ENCODE assay signal across 28 mouse cellular contexts in the genomic region with DNA sequence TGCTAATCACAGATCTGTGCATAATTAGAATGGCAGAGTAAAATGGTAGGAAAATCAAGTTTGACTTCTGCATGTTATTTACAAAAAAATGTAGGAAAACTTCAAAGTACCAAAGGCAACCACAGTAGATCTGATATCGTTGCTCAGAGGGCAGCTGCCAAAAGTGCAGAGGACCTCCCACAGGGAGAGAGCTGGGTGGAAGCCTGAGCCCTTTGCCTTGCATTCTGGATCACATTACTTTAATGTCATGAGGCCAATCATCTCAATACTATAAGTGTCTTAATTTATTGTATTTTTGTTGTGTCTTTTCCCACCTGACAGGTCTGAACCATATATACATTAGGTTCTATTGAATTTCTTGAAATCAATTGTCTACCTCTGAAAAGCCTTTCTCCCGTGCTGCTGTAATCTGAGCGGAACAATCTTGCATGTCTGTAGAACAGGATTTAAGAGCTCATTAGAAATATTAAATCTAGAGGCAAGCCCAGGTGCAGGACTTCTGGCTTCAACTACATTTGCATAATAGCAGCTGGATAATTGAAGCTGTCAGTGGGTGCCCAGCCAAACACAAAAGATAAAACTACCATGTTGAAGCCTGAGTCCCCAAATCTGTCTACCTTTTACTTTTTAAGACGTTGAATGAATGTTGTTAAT.
DNase-seq lines count a peak whose midpoint lies in the region; ATAC-seq lines count a peak whose summit lies in the region.
"Had no signal": no experiment of that assay in that cellular context is flagged by ENCODE, and none has a peak within 500 bp of the region (broad histone marks: within the 10 kb centered on the region; RNA-seq: fewer than 3 reads in every experiment).

No protein-coding gene starts in this region.

- no peaks in the 10 kb centered on the region for H3K4me1 ChIP-seq in embryonic facial prominence, embryonic 11.5 days (ENCODE audit: control insufficient read depth, insufficient read depth, low read length)
- no peaks in the 10 kb centered on the region for H3K4me1 ChIP-seq in embryonic facial prominence, embryonic 10.5 days
- no peaks in the 10 kb centered on the region for H3K4me1 ChIP-seq in kidney, embryonic 16.5 days (ENCODE audit: insufficient read depth, low read length)
- H3K4me1 ChIP-seq in embryonic facial prominence, embryonic 14.5 days (ENCODE audit: control insufficient read depth, insufficient read depth, low read length): no peaks in the 10 kb centered on the region
- no peaks in the 10 kb centered on the region for H3K4me1 ChIP-seq in forebrain, embryonic 16.5 days (replicated peaks; ENCODE audit: control insufficient read depth, insufficient read depth, low read length)
- H3K4me1 ChIP-seq: embryonic facial prominence, embryonic 13.5 days; forebrain, embryonic 10.5 days; heart, embryonic 15.5 days; hindbrain, embryonic 10.5 days; hindbrain, embryonic 13.5 days; intestine, embryonic 15.5 days had no signal

- H3K36me3 ChIP-seq in embryonic facial prominence, embryonic 11.5 days (replicated peaks; ENCODE audit: control insufficient read depth, insufficient read depth, low read depth, low read length): no peaks in the 10 kb centered on the region
- no peaks in the 10 kb centered on the region for H3K36me3 ChIP-seq in embryonic facial prominence, embryonic 10.5 days (replicated peaks)
- H3K36me3 ChIP-seq in kidney, embryonic 16.5 days (ENCODE audit: insufficient read depth, low read length): no peaks in the 10 kb centered on the region
- no peaks in the 10 kb centered on the region for H3K36me3 ChIP-seq in embryonic facial prominence, embryonic 14.5 days (ENCODE audit: control insufficient read depth, insufficient read depth, low read length)
- no peaks in the 10 kb centered on the region for H3K36me3 ChIP-seq in forebrain, embryonic 16.5 days (ENCODE audit: control insufficient read depth, insufficient read depth)
- H3K36me3 ChIP-seq: embryonic facial prominence, embryonic 13.5 days; forebrain, embryonic 10.5 days; heart, embryonic 15.5 days; hindbrain, embryonic 10.5 days; hindbrain, embryonic 13.5 days; intestine, embryonic 15.5 days had no signal

- no peaks in the 10 kb centered on the region for H3K27me3 ChIP-seq in embryonic facial prominence, embryonic 11.5 days (ENCODE audit: control insufficient read depth, insufficient read depth, low read length)
- no peaks in the 10 kb centered on the region for H3K27me3 ChIP-seq in embryonic facial prominence, embryonic 10.5 days (replicated peaks; ENCODE audit: low read depth, poor library complexity, severe bottlenecking)
- H3K27me3 ChIP-seq in kidney, embryonic 16.5 days (ENCODE audit: insufficient read depth, low read length): no peaks in the 10 kb centered on the region
- H3K27me3 ChIP-seq in embryonic facial prominence, embryonic 14.5 days (replicated peaks; ENCODE audit: control insufficient read depth, insufficient read depth, low read length): no peaks in the 10 kb centered on the region
- H3K27me3 ChIP-seq in forebrain, embryonic 16.5 days (replicated peaks; ENCODE audit: control insufficient read depth, insufficient read depth, low read length): no peaks in the 10 kb centered on the region
- H3K27me3 ChIP-seq: embryonic facial prominence, embryonic 13.5 days; forebrain, embryonic 13.5 days; heart, embryonic 15.5 days; hindbrain, embryonic 13.5 days; intestine, embryonic 15.5 days had no signal

- H3K9me3 ChIP-seq in embryonic facial prominence, embryonic 11.5 days (replicated peaks; ENCODE audit: control insufficient read depth, low read length): no peaks in the 10 kb centered on the region
- no peaks in the 10 kb centered on the region for H3K9me3 ChIP-seq in embryonic facial prominence, embryonic 10.5 days
- no peaks in the 10 kb centered on the region for H3K9me3 ChIP-seq in kidney, embryonic 16.5 days (ENCODE audit: low read length)
- no peaks in the 10 kb centered on the region for H3K9me3 ChIP-seq in embryonic facial prominence, embryonic 14.5 days (ENCODE audit: control insufficient read depth, low read length)
- no peaks in the 10 kb centered on the region for H3K9me3 ChIP-seq in forebrain, embryonic 16.5 days (ENCODE audit: control insufficient read depth, low read length)
- H3K9me3 ChIP-seq: embryonic facial prominence, embryonic 13.5 days; forebrain, embryonic 10.5 days; forebrain, embryonic 13.5 days; heart, embryonic 15.5 days; hindbrain, embryonic 10.5 days; hindbrain, embryonic 13.5 days; intestine, embryonic 15.5 days had no signal

- WGBS in embryonic facial prominence, embryonic 11.5 days: 49% methylated on average over 4 of the region's 4 CpGs
- 60% methylated on average over 4 of the region's 4 CpGs for WGBS in embryonic facial prominence, embryonic 10.5 days
- 27% methylated on average over 4 of the region's 4 CpGs for WGBS in kidney, embryonic 16.5 days
- 39% methylated on average over 4 of the region's 4 CpGs for WGBS in embryonic facial prominence, embryonic 14.5 days
- WGBS in forebrain, embryonic 16.5 days: 17% methylated on average over 4 of the region's 4 CpGs

- no peak overlapping the region for H3K9ac ChIP-seq in embryonic facial prominence, embryonic 11.5 days (replicated peaks; ENCODE audit: low read length)
- H3K9ac ChIP-seq in kidney, embryonic 16.5 days (replicated peaks; ENCODE audit: low read length): no peak overlapping the region
- no peak overlapping the region for H3K9ac ChIP-seq in embryonic facial prominence, embryonic 14.5 days (ENCODE audit: low read depth, low read length)
- H3K9ac ChIP-seq in forebrain, embryonic 16.5 days (replicated peaks; ENCODE audit: low read depth, low read length): no peak overlapping the region
- H3K9ac ChIP-seq: embryonic facial prominence, embryonic 13.5 days; forebrain, embryonic 13.5 days; forebrain, postnatal 0 days; heart, embryonic 15.5 days; hindbrain, embryonic 13.5 days; intestine, embryonic 15.5 days had no signal

- DNase-seq in embryonic facial prominence, embryonic 11.5 days (ENCODE audit: low spot score): peak; percentile 9
- DNase-seq in embryonic facial prominence, embryonic 10.5 days (ENCODE audit: low spot score): no peak
- DNase-seq in kidney, postnatal 25 days: no peak
- peak; percentile 60 for DNase-seq in embryonic facial prominence, embryonic 14.5 days (ENCODE audit: low spot score)
- DNase-seq: adrenal gland, adult 2 months; adrenal gland, postnatal 36 days; cerebellum, adult 11 months; cerebellum, adult 2 months; cerebellum, adult 9-11 months; cerebellum, postnatal 36 days; forebrain, postnatal 0 days; gastrocnemius, adult 2 months; gastrocnemius, postnatal 14 days; heart, adult 11 months; heart, postnatal 10 days; heart, postnatal 36 days had no signal

- ATAC-seq in embryonic facial prominence, embryonic 11.5 days (replicated peaks; ENCODE audit: insufficient number of reproducible peaks, low FRiP score, low TSS enrichment, low read depth): no peak; the same call in 1 of the 2 replicates
- ATAC-seq in kidney, embryonic 16.5 days (ENCODE audit: low FRiP score, low TSS enrichment): 0 out of 2 replicates have a peak, but pooled peaks have one; percentile 51
- peak; percentile 88 for ATAC-seq in embryonic facial prominence, embryonic 14.5 days (ENCODE audit: low read depth)
- no peak for ATAC-seq in forebrain, embryonic 16.5 days
- ATAC-seq: CD4-positive, CD25-positive, alpha-beta regulatory T cell, adult 4 months; forebrain, embryonic 13.5 days; forebrain, postnatal 0 days; hindbrain, embryonic 16.5 days; intestine, embryonic 15.5 days had no signal

- H3K4me2 ChIP-seq in embryonic facial prominence, embryonic 11.5 days (ENCODE audit: low read depth, low read length): no peak overlapping the region
- no peak overlapping the region for H3K4me2 ChIP-seq in kidney, embryonic 16.5 days (replicated peaks; ENCODE audit: low read depth, low read length)
- H3K4me2 ChIP-seq in embryonic facial prominence, embryonic 14.5 days (ENCODE audit: low read depth, low read length): no peak overlapping the region
- no peak overlapping the region for H3K4me2 ChIP-seq in forebrain, embryonic 16.5 days (ENCODE audit: low read length)
- H3K4me2 ChIP-seq: embryonic facial prominence, embryonic 13.5 days; forebrain, embryonic 13.5 days; heart, embryonic 11.5 days; heart, embryonic 15.5 days; hindbrain, embryonic 13.5 days; intestine, embryonic 15.5 days had no signal

- no peak overlapping the region for H3K27ac ChIP-seq in embryonic facial prominence, embryonic 11.5 days (replicated peaks; ENCODE audit: low read depth, low read length)
- H3K27ac ChIP-seq in embryonic facial prominence, embryonic 10.5 days (replicated peaks): no peak overlapping the region
- no peak overlapping the region for H3K27ac ChIP-seq in kidney, embryonic 16.5 days (ENCODE audit: low read length)
- no peak overlapping the region for H3K27ac ChIP-seq in embryonic facial prominence, embryonic 14.5 days (replicated peaks; ENCODE audit: low read depth, low read length)
- no peak overlapping the region for H3K27ac ChIP-seq in forebrain, embryonic 16.5 days (ENCODE audit: low read length)
- H3K27ac ChIP-seq: embryonic facial prominence, embryonic 13.5 days; forebrain, embryonic 10.5 days; forebrain, embryonic 13.5 days; gastrocnemius, adult 2 months; heart, embryonic 15.5 days; hindbrain, embryonic 10.5 days; hindbrain, embryonic 13.5 days; intestine, embryonic 15.5 days had no signal

- no peak overlapping the region for H3K4me3 ChIP-seq in embryonic facial prominence, embryonic 11.5 days (ENCODE audit: low read depth, low read length)
- H3K4me3 ChIP-seq in embryonic facial prominence, embryonic 10.5 days: no peak overlapping the region
- no peak overlapping the region for H3K4me3 ChIP-seq in kidney, embryonic 16.5 days (ENCODE audit: low read length)
- H3K4me3 ChIP-seq in embryonic facial prominence, embryonic 14.5 days (ENCODE audit: low read depth, low read length): no peak overlapping the region
- H3K4me3 ChIP-seq in forebrain, embryonic 16.5 days (replicated peaks; ENCODE audit: low read length): no peak overlapping the region
- H3K4me3 ChIP-seq: embryonic facial prominence, embryonic 13.5 days; forebrain, embryonic 10.5 days; forebrain, embryonic 13.5 days; gastrocnemius, adult 2 months; heart, embryonic 15.5 days; hindbrain, embryonic 10.5 days; hindbrain, embryonic 13.5 days; intestine, embryonic 15.5 days had no signal

Comparison
In these comparisons a context has a peak if more than half of its experiments do, and no peak if none do; other contexts are left out.
1. ATAC-seq: peak in kidney, embryonic 16.5 days (single experiment) and embryonic facial prominence, embryonic 14.5 days (single experiment); none in embryonic facial prominence, embryonic 11.5 days (single experiment) and forebrain, embryonic 16.5 days (single experiment).
2. DNase-seq: peak in embryonic facial prominence, embryonic 11.5 days (single experiment) and embryonic facial prominence, embryonic 14.5 days (single experiment); none in embryonic facial prominence, embryonic 10.5 days (single experiment) and kidney, postnatal 25 days (0 of 2).